Mouse (Mus musculus) neural tube, embryonic 12.5 days (tissue): ENCODE results near the gene Xlr3a. TPM values are rescaled to one million over a fixed set of nuclear protein-coding genes. Genes with fewer than 3 reads are reported as not detected.
"Not testable (repeated sequence)": the region's sequence is repeated elsewhere in the genome, so short reads cannot be mapped to it uniquely, and the experiment has no call there.

Source experiments
- ATAC-seq: fragments of 200-750 bp; cut with Nextera tagmentation; 2 replicates; pipeline ENCODE4 v1.8.0; 2017; ENCODE audit warnings: low read depth, mild to moderate bottlenecking, moderate TSS enrichment, moderate library complexity; ENCODE audit not compliant: low FRiP score
- H3K27ac ChIP-seq: fragments of 300-500 bp; sonication (generic); 2 replicates; pipeline ENCODE4 v1.5.1; 2016
- H3K27me3 ChIP-seq: fragments of 300-500 bp; sonication (generic); replicated peaks from 2 replicates; pipeline ENCODE4 v1.6.1; 2016; ENCODE audit warnings: mild to moderate bottlenecking
- H3K36me3 ChIP-seq: fragments of 300-500 bp; sonication (generic); 2 replicates; pipeline ENCODE4 v1.6.1; 2016; ENCODE audit warnings: mild to moderate bottlenecking
- H3K4me1 ChIP-seq: fragments of 300-500 bp; sonication (generic); 2 replicates; pipeline ENCODE4 v1.6.1; 2016
- H3K4me2 ChIP-seq: fragments of 300-500 bp; sonication (generic); replicated peaks from 2 replicates; pipeline ENCODE4 v1.6.1; 2016; ENCODE audit warnings: mild to moderate bottlenecking
- H3K4me3 ChIP-seq: fragments of 300-500 bp; sonication (generic); 2 replicates; pipeline ENCODE4 v1.5.1; 2016
- H3K9ac ChIP-seq: fragments of 300-500 bp; sonication (generic); 2 replicates; pipeline ENCODE4 v1.6.1; 2016; ENCODE audit warnings: mild to moderate bottlenecking
- H3K9me3 ChIP-seq: fragments of 300-500 bp; sonication (generic); 2 replicates; pipeline ENCODE4 v1.6.1; 2016; ENCODE audit warnings: mild to moderate bottlenecking
- WGBS: fragments of 180-500 bp; shearing (Covaris S2); methylation state at CpG from one replicate; pipeline ENCODE4 v1.1.7; 2016; 5-methylcytosine and 5-hydroxymethylcytosine counted together
- polyA plus RNA-seq: library from polyadenylated mRNA; unstranded; fragments of >200 nt; fragmentation: Nextera tagmentation; extraction: Ambion mirVana; gene quantifications from 2 replicates; pipeline ENCODE4 v1.2.1, GENCODE M21; 2016

Xlr3a gene
- polyA plus RNA-seq: 3.7 and 4.1 TPM in 2 replicates

DNA sequence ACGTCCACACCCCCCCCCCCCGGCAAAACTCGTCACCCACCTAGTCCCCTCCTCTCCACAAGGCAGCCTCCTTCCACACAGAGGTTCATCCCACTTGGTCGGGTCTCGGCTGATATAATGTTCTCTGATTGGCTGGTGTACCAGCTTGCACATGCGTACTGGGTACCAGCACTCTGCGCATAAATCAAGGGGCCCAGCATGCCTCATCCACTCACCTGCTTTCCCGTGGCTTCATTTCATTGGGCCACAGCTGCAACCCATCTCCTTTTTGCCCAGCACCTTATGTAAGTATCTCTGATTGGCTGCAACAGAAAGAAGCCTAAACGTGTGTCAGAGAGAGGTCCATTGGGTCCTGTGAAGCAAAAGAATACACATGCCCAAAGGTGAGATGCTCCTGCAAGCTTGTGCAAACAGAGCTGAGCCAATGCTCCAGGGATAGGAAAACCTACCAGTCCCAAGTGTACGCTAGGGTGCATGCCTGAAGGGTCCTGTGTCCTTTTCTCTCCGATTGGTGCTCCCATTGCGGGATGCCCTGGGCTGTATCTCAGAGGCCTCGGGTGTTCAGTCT is at the start of gene Xlr3a:
TSS of gene Xlr3a (minus strand) at position 155 of the 568 bp plus-strand sequence.
- H3K27me3 ChIP-seq, H3K9me3 ChIP-seq, H3K4me3 ChIP-seq, ATAC-seq, H3K4me1 ChIP-seq, H3K9ac ChIP-seq, H3K36me3 ChIP-seq, H3K4me2 ChIP-seq, H3K27ac ChIP-seq: not testable (repeated sequence)
- 81% methylated on average over 12 of the region's 13 CpGs for WGBS

DNA sequence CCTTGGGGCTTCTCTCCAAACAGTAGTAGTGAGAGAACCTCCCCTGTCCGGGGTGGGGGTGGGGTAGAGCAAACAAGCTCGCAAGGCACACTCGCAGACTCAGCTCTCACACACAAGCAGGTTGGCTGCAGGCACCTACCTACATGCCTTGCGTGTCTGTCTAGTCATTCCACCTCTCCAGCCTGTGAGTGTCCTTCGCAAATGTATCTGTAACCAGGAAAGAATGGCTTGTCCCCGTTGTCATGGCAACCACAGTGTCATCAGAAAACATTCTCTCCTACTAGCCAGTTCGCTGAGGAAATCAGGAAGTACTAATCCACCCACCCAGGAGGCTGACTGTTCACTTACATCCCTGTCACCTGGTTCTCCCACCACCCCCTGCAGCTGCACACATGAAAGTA is 46.3 kb upstream of the Xlr3a start:
- H3K4me2 ChIP-seq, H3K27me3 ChIP-seq, H3K9ac ChIP-seq, H3K4me1 ChIP-seq, H3K27ac ChIP-seq, H3K36me3 ChIP-seq, H3K4me3 ChIP-seq, H3K9me3 ChIP-seq: not testable (repeated sequence)
- peak; percentile 29; the same call in 1 of the 2 replicates for ATAC-seq
- no CpG with 5 or more reads among the region's 7 CpGs for WGBS

DNA sequence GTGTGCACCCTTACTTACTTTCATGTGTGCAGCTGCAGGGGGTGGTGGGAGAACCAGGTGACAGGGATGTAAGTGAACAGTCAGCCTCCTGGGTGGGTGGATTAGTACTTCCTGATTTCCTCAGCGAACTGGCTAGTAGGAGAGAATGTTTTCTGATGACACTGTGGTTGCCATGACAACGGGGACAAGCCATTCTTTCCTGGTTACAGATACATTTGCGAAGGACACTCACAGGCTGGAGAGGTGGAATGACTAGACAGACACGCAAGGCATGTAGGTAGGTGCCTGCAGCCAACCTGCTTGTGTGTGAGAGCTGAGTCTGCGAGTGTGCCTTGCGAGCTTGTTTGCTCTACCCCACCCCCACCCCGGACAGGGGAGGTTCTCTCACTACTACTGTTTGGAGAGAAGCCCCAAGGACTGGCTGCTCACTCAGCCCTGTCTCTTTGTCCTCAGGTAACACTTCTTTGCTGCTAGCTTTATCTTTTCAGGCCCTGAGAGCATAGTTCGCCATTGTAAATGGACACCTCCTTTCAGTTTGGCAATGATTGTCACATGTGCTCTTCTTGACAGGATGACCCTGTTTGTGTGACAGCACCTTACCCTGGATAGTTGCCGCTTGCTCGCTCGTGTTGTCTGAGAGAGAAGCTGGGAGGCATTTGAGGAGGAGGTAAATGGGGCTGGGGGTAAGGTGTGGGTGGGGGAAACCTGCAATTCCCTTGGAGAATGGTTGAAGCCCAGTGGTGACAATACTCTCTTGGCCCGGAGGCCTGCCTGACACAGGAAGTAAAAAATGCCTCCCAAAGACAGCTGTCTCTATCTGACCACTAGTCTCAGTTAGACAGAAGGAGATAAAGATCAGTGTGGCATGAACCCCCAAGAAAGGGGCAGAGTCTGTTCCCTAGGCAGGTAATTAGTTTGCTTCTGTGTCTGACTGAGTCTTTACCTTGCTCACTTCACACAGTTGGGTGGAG is 26.2 kb upstream of the Xlr3a start:
- peak; percentile 17; the same call in 1 of the 2 replicates for ATAC-seq
- no CpG with 5 or more reads among the region's 12 CpGs for WGBS
- H3K4me3 ChIP-seq, H3K4me1 ChIP-seq, H3K36me3 ChIP-seq, H3K9ac ChIP-seq, H3K9me3 ChIP-seq, H3K4me2 ChIP-seq, H3K27ac ChIP-seq, H3K27me3 ChIP-seq: not testable (repeated sequence)

DNA sequence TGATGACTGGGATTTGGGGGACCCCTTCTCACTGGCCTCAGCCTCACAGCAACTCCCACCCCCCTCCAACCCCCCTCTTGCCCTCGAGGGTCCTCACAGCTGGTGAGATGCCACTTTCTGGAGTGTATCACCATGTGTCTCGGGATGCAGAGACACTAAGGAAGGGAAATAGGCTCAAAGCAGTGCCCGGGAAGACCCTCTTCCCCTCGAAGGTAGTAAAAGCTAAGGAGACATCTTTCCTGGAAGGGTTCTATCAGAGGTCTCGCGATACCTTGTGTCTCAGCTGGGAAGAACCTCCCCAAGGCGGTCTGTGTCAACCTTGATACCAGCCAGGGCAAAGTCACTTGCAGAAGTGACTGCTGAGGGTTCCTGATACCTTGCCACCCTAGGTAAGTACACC is 19.9 kb upstream of the Xlr3a start, which contains the start of gene Gm14685:
TSS of gene Gm14685 (plus strand) at position 301 of the 400 bp plus-strand sequence.
- H3K4me3 ChIP-seq, H3K9me3 ChIP-seq, H3K4me1 ChIP-seq, H3K4me2 ChIP-seq, H3K36me3 ChIP-seq, H3K27me3 ChIP-seq, ATAC-seq, H3K9ac ChIP-seq, H3K27ac ChIP-seq: not testable (repeated sequence)
- WGBS: no CpG with 5 or more reads among the region's 7 CpGs

DNA sequence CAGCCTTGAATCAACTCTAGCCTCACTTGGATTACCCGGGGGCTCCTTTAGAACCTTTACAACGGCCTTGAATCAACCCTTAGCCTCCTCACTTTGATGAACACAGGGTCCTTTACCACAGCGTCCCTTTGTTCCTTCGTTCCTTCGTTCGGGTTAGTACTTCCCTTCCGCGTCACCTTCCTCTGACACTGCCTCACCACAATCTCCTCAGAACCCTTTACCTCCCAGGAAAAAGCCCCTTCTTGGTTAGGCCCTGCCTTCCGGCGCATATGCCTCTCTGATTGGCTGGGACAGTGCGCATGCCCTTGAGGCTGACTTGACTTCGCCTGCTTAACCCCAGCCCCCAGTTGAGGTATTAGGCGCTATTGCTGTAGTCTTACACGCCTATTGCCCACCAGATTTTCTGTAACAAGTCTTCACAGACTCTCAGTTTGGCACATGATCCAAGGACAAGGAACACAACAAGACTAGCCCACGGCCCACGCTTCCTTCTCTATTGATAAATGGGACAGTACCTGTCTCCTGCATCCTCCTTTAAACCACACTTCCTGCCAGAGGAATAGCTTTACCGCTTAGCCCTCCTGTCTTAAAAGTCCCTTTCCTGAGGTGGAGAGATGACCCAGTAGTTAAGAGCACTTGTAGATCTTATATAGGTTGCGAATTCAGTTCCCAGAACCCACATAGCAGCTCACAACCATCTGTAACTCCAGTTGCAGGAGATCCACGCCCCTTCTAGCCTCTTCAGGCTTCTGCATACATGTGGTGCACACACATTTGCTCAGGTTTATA is 14.4 kb downstream of the Xlr3a start, which contains the start of gene Xlr4a:
TSS of gene Xlr4a (minus strand) at position 212 of the 789 bp plus-strand sequence.
- H3K9me3 ChIP-seq, H3K4me1 ChIP-seq, ATAC-seq, H3K27me3 ChIP-seq, H3K36me3 ChIP-seq, H3K4me3 ChIP-seq, H3K9ac ChIP-seq, H3K27ac ChIP-seq, H3K4me2 ChIP-seq: not testable (repeated sequence)
- 81% methylated on average over 19 of the region's 19 CpGs for WGBS

DNA sequence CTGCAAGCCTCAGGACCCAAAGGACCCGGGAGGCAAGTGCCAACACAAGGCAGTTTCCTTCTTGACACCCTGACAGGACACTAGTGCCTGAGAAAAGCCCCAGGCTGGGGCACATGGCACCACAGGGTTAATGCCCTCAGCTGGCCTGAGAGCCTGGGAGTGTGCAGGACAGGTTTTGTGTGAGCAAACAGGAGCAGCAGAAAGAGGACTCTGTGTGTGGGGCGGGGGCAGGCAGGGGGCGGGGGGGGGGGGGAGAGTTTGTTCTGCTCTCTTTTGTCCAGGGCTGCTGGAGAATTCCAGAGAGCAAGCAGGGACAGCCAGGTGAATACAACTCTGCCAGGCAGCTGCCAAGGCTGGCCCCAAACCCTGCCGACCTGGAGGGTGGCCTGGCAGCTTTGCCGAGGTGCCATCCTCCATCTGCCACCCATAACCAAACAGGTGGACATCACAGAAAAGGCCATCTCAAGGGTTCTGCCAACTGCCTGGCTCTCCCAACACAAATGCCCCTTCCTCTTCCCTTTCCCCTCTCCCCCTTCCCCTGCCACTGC is 30.1 kb downstream of the Xlr3a start:
- WGBS: 93% methylated on average over 2 of the region's 5 CpGs
- H3K4me1 ChIP-seq, ATAC-seq, H3K4me3 ChIP-seq, H3K27ac ChIP-seq, H3K4me2 ChIP-seq, H3K27me3 ChIP-seq, H3K9me3 ChIP-seq, H3K36me3 ChIP-seq, H3K9ac ChIP-seq: not testable (repeated sequence)

DNA sequence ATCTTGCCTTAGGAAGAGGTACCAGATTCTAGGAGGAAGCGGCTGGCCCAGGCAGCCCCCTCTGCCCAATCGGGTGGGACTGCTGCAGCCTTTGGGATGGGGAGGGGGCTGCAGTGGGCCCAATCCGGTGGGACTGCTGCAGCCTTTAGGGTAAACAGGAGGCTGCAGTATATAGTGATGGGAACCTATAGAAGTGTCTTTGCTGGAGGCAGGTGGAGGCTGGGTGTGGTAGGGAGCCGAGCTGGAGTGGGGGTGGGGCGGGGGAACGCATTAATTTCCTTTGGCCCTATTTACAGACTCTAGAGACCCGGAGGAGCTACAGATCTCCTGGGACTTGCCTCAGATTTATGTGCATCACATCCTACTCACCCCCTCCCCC is 32.5 kb downstream of the Xlr3a start, which contains the start of gene Pnma3:
TSS of gene Pnma3 (plus strand) at position 373 of the 379 bp plus-strand sequence.
- no peaks in the 10 kb centered on the region for H3K27me3 ChIP-seq
- peak within 1 kb of the TSS; percentile 58 for H3K4me2 ChIP-seq
- no peak within 1 kb of the TSS for H3K27ac ChIP-seq
- H3K9ac ChIP-seq: 0 out of 2 replicates have a peak within 1 kb of the TSS, but pooled peaks have one; percentile 17
- no peaks in the 10 kb centered on the region for H3K9me3 ChIP-seq
- H3K4me3 ChIP-seq: peak within 1 kb of the TSS; percentile 29
- WGBS: 21% methylated on average over 7 of the region's 7 CpGs
- ATAC-seq: peak; percentile 75
- no peaks in the 10 kb centered on the region for H3K36me3 ChIP-seq
- no peaks in the 10 kb centered on the region for H3K4me1 ChIP-seq

DNA sequence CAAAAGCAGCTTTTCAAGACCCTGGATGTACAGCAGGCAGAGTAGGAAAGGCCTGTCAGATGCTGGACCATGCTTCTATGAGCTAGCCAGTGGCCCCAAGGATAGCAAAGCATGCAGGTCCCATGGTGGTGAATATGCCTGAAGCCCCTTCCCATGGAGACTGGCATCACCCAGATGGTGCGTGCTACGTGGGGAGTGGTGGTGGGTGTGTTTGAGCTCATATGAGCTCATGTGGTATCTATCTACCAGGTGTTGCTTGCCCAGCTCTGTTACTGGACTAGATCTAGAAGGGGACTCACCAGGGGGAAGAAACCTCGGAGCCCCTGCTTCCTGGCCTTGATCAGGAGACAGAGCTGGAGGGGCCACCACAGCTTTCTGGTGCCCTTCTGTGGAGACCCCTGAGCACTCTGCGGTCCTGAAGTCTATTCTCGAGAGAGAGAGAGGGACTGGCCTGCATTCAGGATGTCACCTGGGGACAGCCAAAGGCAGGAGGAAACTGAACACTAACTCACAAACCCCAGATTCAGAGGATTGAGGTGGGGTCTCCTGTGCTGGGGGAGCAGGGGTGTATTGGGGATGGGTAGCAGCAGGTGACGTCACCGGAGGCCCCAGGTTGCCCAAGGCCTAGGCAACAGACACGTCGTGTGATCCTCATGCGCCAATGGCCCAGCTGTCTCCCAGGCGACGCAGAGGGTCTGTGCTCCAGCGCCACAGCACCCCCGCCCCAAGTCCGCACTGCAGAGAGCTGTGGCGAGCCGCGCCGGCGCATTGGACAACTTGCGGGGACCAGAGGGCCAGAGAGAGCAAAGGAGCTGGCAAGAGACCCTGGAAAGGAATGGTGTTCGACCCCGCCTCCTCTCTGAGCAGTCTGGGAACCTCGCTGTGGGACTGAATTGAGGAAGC is 33.1 kb downstream of the Xlr3a start:
- ATAC-seq: peak; percentile 93
- H3K4me1 ChIP-seq: no peaks in the 10 kb centered on the region
- H3K27ac ChIP-seq: no peak overlapping the region
- no peaks in the 10 kb centered on the region for H3K36me3 ChIP-seq
- H3K4me2 ChIP-seq: peak overlapping the region; percentile 58
- peak overlapping the region; percentile 29 for H3K4me3 ChIP-seq
- 28% methylated on average over 24 of the region's 24 CpGs for WGBS
- H3K9ac ChIP-seq: 0 out of 2 replicates have a peak overlapping the region, but pooled peaks have one; percentile 17
- H3K9me3 ChIP-seq: no peaks in the 10 kb centered on the region
- H3K27me3 ChIP-seq: no peaks in the 10 kb centered on the region

DNA sequence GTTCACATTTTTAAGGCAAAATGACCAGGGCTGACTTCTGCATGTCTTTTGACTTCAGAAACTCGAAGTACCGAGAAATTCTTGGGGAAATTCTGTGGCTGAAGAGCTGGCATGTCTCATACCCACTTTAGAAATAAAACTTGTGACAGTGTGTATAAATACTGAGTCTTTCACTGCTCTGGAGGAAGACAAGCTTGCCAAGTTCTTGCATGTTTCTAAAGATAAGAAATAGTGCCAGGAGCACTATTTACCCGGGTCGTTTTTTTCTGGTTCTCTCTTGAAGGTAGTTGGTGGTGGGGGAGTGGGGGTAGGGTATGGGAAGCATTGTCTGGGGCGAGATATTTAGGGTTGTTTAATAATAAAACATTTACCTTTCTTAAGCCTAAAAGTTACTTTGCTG is 34.6 kb downstream of the Xlr3a start:
- H3K9me3 ChIP-seq: no peaks in the 10 kb centered on the region
- no peak overlapping the region for H3K27ac ChIP-seq
- H3K4me3 ChIP-seq: no peak overlapping the region
- H3K9ac ChIP-seq: no peak overlapping the region
- WGBS: 55% methylated on average over 5 of the region's 5 CpGs
- H3K4me2 ChIP-seq: no peak overlapping the region
- no peaks in the 10 kb centered on the region for H3K36me3 ChIP-seq
- no peaks in the 10 kb centered on the region for H3K4me1 ChIP-seq
- no peaks in the 10 kb centered on the region for H3K27me3 ChIP-seq
- no peak for ATAC-seq

DNA sequence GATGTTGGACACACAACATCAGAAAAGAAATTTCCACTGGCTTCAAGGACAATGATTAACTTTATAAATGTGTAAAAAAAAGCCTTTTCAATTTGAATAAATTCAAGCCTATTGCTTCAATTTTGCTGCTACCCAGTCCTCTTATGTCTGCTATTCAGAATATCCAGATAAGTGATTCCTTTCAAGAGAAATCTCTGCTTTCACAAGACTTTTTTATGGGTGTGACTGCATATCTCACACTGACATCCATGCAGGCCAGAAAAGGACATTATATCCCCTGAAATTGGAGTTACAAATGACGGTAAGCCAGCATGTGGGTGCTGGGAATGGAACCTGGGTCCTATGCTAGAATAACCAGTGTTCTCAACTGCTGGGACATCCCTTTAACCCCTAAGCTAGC is 35.4 kb downstream of the Xlr3a start:
- Histone ChIP-seq H3K27ac (no peak overlapping the region), H3K4me1 (no peaks in the 10 kb centered on the region), H3K27me3 (no peaks in the 10 kb centered on the region), H3K36me3 (no peaks in the 10 kb centered on the region), H3K9ac (no peak overlapping the region), H3K4me3 (no peak overlapping the region), H3K9me3 (no peaks in the 10 kb centered on the region), H3K4me2 (no peak overlapping the region)
- 86% methylated on average over 1 of the region's 1 CpGs for WGBS
- ATAC-seq: no peak
